Mouse (Mus musculus): Measurements from ENCODE around the gene Cenpi. TPM values are rescaled to one million over a fixed set of nuclear protein-coding genes. Genes with fewer than 3 reads are reported as not detected.

Cenpi gene
- polyA plus RNA-seq, 1 experiment from 2014 or later: 12.4 TPM

DNA sequence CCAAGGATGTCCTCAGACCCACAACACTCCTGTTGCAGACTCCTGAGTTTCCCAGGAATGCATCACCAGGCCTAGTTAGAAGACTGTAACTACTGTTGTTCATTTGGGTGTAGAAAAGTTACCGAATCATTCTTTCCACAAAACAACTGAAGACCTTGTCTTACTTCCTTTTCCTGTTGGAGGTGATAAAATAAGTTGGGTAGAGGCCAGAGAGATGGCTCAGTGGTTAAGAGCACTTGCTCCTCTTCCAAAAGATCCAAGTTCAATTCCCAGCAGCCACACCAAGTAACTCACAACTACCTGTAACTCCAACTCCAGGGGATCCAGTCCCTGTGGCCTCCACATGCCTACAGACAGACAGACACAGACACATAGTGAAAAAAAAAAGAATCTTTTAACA is 104.2 kb downstream of the Cenpi start:
- Histone ChIP-seq H3K27ac (no peak overlapping the region), H3K4me3 (replicated peaks; ENCODE audit: low read depth, low read length) (no peak overlapping the region), H3K27me3 (ENCODE audit: insufficient read depth, low read length) (no peaks in the 10 kb centered on the region), H3K4me2 (ENCODE audit: low read length) (no peak overlapping the region), H3K36me3 (ENCODE audit: insufficient read depth, low read length) (no peaks in the 10 kb centered on the region), H3K4me1 (replicated peaks; ENCODE audit: insufficient read depth, low read length) (no peaks in the 10 kb centered on the region), H3K9me3 (replicated peaks; ENCODE audit: low read length) (no peaks in the 10 kb centered on the region), H3K9ac (ENCODE audit: low read depth, low read length) (no peak overlapping the region)
- no peak for DNase-seq (ENCODE audit: low spot score)
- no peak for ATAC-seq (replicated peaks; ENCODE audit: low FRiP score, low read depth)
- TF ChIP-seq CTCF (IDR thresholded peaks at IDR 0.05; ENCODE audit: low read depth): no peak
- 87% methylated on average over 1 of the region's 1 CpGs for WGBS

Other genes starting within 250 kb of the Cenpi start
- 27.1 and 31.0 TPM in 2 replicates for gene Cstf2, start 248.9 kb upstream of the Cenpi start, polyA plus RNA-seq (2015; fragmentation: Nextera tagmentation; extraction: Ambion mirVana)
- 0.20 and 0.21 TPM in 2 replicates for gene Xkrx, start 146.0 kb upstream of the Cenpi start, polyA plus RNA-seq (2015; fragmentation: Nextera tagmentation; extraction: Ambion mirVana)
- gene Arl13a, start 120.6 kb upstream of the Cenpi start, polyA plus RNA-seq (2015; fragmentation: Nextera tagmentation; extraction: Ambion mirVana): not detected in 2 replicates
- 0.20 TPM in 1 of 2 replicates, not detected in the other for gene Nox1, start 86.1 kb upstream of the Cenpi start, polyA plus RNA-seq (2015; fragmentation: Nextera tagmentation; extraction: Ambion mirVana)
- 16.6 and 17.3 TPM in 2 replicates for gene Trmt2b, start 31.1 kb upstream of the Cenpi start, polyA plus RNA-seq (2015; fragmentation: Nextera tagmentation; extraction: Ambion mirVana)
- gene Tmem35a, start 12.9 kb upstream of the Cenpi start, polyA plus RNA-seq (2015; fragmentation: Nextera tagmentation; extraction: Ambion mirVana): 9.9 and 11.8 TPM in 2 replicates
- gene Drp2, start 96.5 kb downstream of the Cenpi start, polyA plus RNA-seq (2015; fragmentation: Nextera tagmentation; extraction: Ambion mirVana): 0.07 and 0.24 TPM in 2 replicates
- gene Taf7l, start 168.4 kb downstream of the Cenpi start, polyA plus RNA-seq (2015; fragmentation: Nextera tagmentation; extraction: Ambion mirVana): not detected in 2 replicates
- gene Timm8a1, start 233.8 kb downstream of the Cenpi start, polyA plus RNA-seq (2015; fragmentation: Nextera tagmentation; extraction: Ambion mirVana): 99.1 and 106 TPM in 2 replicates

Data from kidney, postnatal 0 days (tissue).